Mouse (Mus musculus) c-Kit-positive CD71-positive TER-119-positive erythroid progenitor cells, embryonic 14.5 days (primary cell): ENCODE results near the gene Gm10697.
"Not testable (repeated sequence)": the region's sequence is repeated elsewhere in the genome, so short reads cannot be mapped to it uniquely, and the experiment has no call there.

Source experiments
- DNase-seq: peaks from one replicate; pipeline ENCODE4 v3.0.0-alpha.2; 2013; ENCODE audit warnings: low spot score

The Gm10697 gene

DNA sequence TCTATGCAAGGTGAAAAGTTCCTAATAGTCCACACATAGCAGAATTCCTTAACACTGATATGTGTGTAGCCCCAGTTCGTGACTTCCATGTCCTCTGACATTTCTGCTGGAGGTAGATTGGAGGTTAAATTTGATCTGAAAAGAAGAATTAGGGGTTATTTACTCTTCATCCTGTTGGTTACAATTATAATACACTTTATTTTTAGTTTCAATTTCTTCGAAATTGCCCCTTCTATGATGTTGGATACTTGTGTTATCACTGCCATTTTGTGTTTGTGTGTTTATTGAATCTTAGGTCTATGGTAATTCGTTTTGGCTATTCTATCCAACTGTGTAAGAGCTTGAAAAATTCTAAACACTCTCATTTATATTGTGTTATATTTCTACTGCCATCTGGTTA is at the start of gene Gm10697:
TSS of gene Gm10697 (minus strand) at position 101 of the 400 bp plus-strand sequence.
- DNase-seq: not testable (repeated sequence)

DNA sequence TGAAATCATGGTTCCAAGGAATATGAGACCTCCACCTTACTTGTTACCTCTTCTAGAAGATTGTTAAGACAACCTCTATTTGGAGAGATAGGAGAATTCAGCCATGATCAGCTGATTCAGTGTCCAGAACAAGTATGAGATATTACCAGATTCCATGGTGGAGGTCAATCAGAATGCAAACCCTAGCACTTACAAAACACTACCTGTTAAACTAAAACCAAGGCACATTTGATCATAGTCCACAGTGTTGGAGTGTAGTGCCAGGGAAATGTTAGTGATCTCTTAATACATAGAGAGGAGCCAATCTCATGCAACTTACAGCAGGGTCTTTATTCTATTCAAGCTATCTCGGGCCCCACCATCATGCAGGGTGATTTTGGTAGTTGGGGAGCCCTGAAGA is 42.6 kb upstream of the Gm10697 start:
- DNase-seq: not testable (repeated sequence)

DNA sequence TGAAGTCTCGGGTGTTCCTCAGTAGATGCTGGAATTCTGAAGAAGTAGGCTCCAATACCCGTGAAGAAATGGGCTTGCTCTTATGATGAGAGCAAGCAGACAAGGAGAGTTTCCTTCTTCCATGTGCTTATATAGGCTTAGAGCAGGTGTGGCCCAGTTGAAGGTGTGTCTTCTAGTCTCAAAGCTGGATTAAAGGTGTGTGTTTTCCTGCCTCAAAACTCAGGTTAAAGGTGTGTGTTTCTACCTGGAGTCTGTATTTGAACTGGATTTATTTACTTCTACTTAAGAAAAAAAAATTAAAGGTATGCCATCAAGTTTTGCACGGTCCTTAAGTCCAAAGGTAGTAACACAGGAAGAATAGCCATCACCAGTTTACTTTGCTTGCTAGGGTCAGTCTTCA is 17.7 kb downstream of the Gm10697 start, which contains the start of gene Gm9125:
TSS of gene Gm9125 (minus strand) at position 101 of the 400 bp plus-strand sequence.
- not testable (repeated sequence) for DNase-seq

- DNase-seq: not testable (repeated sequence)
Measured at GRCm38 (mm10) chr3:94049566-94050121, 22.8 kb downstream of the Gm10697 start.

DNA sequence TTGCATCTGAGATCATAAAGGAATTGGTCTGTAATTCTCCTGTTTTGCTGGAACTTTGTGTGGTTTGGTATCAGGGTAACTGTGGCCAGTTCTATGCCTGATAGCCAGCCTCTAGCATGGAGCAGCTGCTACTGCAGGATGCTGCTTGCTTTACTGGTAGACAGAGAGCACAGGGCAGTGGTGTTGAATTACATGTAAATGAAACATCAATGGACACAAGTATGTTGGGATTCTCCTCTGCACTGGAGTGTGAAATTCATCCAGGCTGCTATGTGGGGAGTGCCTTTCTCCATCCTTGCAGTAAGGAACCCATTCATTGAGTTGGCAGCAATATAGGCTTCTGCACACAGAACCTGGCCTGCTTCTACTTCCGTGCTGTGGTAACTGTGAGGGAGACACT is 34.2 kb downstream of the Gm10697 start:
- DNase-seq: not testable (repeated sequence)

- DNase-seq: not testable (repeated sequence)
Measured at GRCm38 (mm10) chr3:94034400-94034799, 38.0 kb downstream of the Gm10697 start.
